Comparison of ENCODE assay signal across 8 mouse cellular contexts in the genomic region with DNA sequence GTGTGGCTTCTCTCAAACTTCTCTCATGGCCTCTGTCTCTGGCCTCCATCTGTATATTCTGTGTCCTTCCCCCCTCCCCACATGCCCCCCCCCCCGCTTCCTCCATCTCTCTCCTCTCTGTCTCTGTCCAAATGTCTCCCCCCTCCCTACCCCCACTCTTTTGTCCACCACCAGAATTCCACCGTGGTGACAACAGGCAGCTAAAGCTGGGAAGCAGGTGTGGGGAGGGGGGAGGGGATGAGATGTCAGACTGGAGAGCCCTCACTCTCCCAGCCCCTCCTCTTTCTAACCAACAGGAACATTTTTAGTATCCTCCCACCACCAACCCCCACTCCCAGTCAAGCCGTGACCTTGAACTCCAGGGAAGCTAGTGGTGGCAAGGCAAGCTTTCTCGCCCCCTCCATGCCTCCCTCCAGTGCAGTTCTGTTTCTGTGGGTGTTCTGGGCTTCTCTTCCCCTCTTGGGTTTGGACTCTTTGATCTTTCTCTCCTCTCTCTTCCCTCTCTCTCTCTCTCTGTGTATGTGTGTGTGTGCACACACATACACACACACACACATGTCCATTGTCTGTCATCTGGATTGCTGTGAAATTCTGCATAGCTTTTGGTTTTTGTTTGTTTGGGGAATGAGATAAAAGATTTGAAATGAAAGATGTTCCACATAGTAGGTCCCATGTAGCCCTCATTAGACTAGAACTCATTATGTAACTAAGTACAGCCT. TPM values are rescaled to one million over a fixed set of nuclear protein-coding genes. Genes with fewer than 3 reads are reported as not detected.
DNase-seq lines count a peak whose midpoint lies in the region; ATAC-seq and TF ChIP-seq lines count a peak whose summit lies in the region.

TSS of gene Tnnt1 (minus strand) at position 51 of the 719 bp plus-strand sequence.

- H3K27ac ChIP-seq in intestine, postnatal 0 days (ENCODE audit: low read depth, low read length), result no peak within 1 kb of the TSS

- H3K4me3 ChIP-seq in intestine, postnatal 0 days (ENCODE audit: low read depth, low read length), result no peak within 1 kb of the TSS

- H3K9ac ChIP-seq in intestine, postnatal 0 days (ENCODE audit: low read depth, low read length), result no peak within 1 kb of the TSS

- no peaks in the 10 kb centered on the region for H3K4me1 ChIP-seq in intestine, postnatal 0 days (replicated peaks; ENCODE audit: control insufficient read depth, insufficient read depth, low read length)

- TF ChIP-seq CTCF in intestine, postnatal 0 days (IDR thresholded peaks at IDR 0.05; ENCODE audit: low read depth), result no peak

- intact Hi-C loops in gastrocnemius, postnatal 14 days (cut with DNase I; ENCODE audit: low total_unique reads), result no loop called here

- H3K36me3 ChIP-seq in intestine, postnatal 0 days (ENCODE audit: control insufficient read depth, insufficient read depth), result no peaks in the 10 kb centered on the region

- no peak for ATAC-seq in intestine, postnatal 0 days

- WGBS in intestine, postnatal 0 days, result 22% methylated on average over 4 of the region's 4 CpGs

- DNase-seq in embryo, embryonic 10 days (ENCODE audit: low spot score), result peak; percentile 56
- no peak for DNase-seq in embryo, embryonic 9.5 days (ENCODE audit: extremely low spot score)
- peak; percentile 72 for DNase-seq in 416B (ENCODE audit: low read depth)
- DNase-seq in gastrocnemius, postnatal 14 days, result no peak
- DNase-seq in spleen, adult 18-20 months, result no peak
- DNase-seq in thymus, postnatal 4 days, result no peak
- DNase-seq in adrenal gland, postnatal 4 days (ENCODE audit: low spot score in 2 of 2), result no peak

- no peak within 1 kb of the TSS for H3K4me2 ChIP-seq in intestine, postnatal 0 days (replicated peaks; ENCODE audit: low read depth)

- no peaks in the 10 kb centered on the region for H3K9me3 ChIP-seq in intestine, postnatal 0 days (ENCODE audit: control insufficient read depth)

- 0 out of 2 replicates have a peak, but pooled peaks cover 4% of the 10 kb centered on the region for H3K27me3 ChIP-seq in intestine, postnatal 0 days (replicated peaks; ENCODE audit: control insufficient read depth, insufficient read depth, low read length)

RNA-seq across cellular contexts. Expression of gene Tnnt1, which starts in this region (rescaled TPM):
- 100 to 1,000 TPM; 355 to 658 TPM for total RNA-seq in gastrocnemius, postnatal 14 days (2021)
- polyA plus RNA-seq in intestine, postnatal 0 days (2015; fragmentation: Nextera tagmentation; extraction: Ambion mirVana), result 20.1 and 24.3 TPM in 2 replicates
- 10 to 100 TPM in 1 of 2 experiments, 1 to 10 TPM in 1; 8.1 to 21.0 TPM for total RNA-seq in adrenal gland, postnatal 4 days (2021)

Comparison
In these comparisons a context has a peak if more than half of its experiments do, and no peak if none do; other contexts are left out.
1. RNA of gene Tnnt1 (total RNA-seq): 355 to 658 TPM in gastrocnemius, postnatal 14 days; 8.1 to 21.0 TPM in adrenal gland, postnatal 4 days; every median in the first group is over 10 times any median in the second.
2. DNase-seq: peak in embryo, embryonic 10 days (single experiment) and 416B (single experiment); none in embryo, embryonic 9.5 days (single experiment), gastrocnemius, postnatal 14 days (single experiment), spleen, adult 18-20 months (0 of 2), thymus, postnatal 4 days (single experiment) and adrenal gland, postnatal 4 days (0 of 2).